Mouse (Mus musculus): ENCODE data around the gene Ikzf3. TPM values are rescaled to one million over a fixed set of nuclear protein-coding genes. Genes with fewer than 3 reads are reported as not detected.

Ikzf3 gene
- polyA plus RNA-seq, 1 experiment from 2014 or later, result 0.07 TPM

- no peaks in the 10 kb centered on the region for H3K36me3 ChIP-seq
- 13% methylated on average over 7 of the region's 7 CpGs for WGBS
- peaks cover 28% of the 10 kb centered on the region for H3K4me1 ChIP-seq (replicated peaks)
- H3K4me3 ChIP-seq, result no peak overlapping the region
- H3K27ac ChIP-seq, result no peak overlapping the region; the same call in 1 of the 2 replicates
- H3K27me3 ChIP-seq (ENCODE audit: insufficient read depth, poor library complexity, severe bottlenecking), result peaks cover 19% of the 10 kb centered on the region
- H3K9me3 ChIP-seq, result no peaks in the 10 kb centered on the region
- DNase-seq (ENCODE audit: low spot score), result peak; percentile 42
Observed at GRCm38 (mm10) chr11:98492959-98493358, 52.9 kb downstream of the Ikzf3 start.

- 84% methylated on average over 7 of the region's 7 CpGs for WGBS
- Histone ChIP-seq H3K4me3 (no peak overlapping the region), H3K27ac (no peak overlapping the region), H3K4me1 (replicated peaks) (peaks cover 19% of the 10 kb centered on the region), H3K27me3 (ENCODE audit: insufficient read depth, poor library complexity, severe bottlenecking) (peaks cover 19% of the 10 kb centered on the region), H3K36me3 (no peaks in the 10 kb centered on the region), H3K9me3 (no peaks in the 10 kb centered on the region)
- no peak for DNase-seq (ENCODE audit: low spot score)
Observed at GRCm38 (mm10) chr11:98491571-98491970, 54.3 kb downstream of the Ikzf3 start.

- Histone ChIP-seq H3K4me3 (no peak overlapping the region), H3K9me3 (no peaks in the 10 kb centered on the region), H3K4me1 (replicated peaks) (peaks cover 19% of the 10 kb centered on the region), H3K36me3 (no peaks in the 10 kb centered on the region), H3K27ac (no peak overlapping the region), H3K27me3 (ENCODE audit: insufficient read depth, poor library complexity, severe bottlenecking) (peaks cover 5% of the 10 kb centered on the region; the same call in 1 of the 2 replicates)
- DNase-seq (ENCODE audit: low spot score), result no peak
- 76% methylated on average over 20 of the region's 20 CpGs for WGBS
Observed at GRCm38 (mm10) chr11:98488540-98489234, 57.1 kb downstream of the Ikzf3 start.

- Histone ChIP-seq H3K27me3 (ENCODE audit: insufficient read depth, poor library complexity, severe bottlenecking) (peaks cover 5% of the 10 kb centered on the region; the same call in 1 of the 2 replicates), H3K36me3 (no peaks in the 10 kb centered on the region), H3K27ac (no peak overlapping the region), H3K4me1 (replicated peaks) (0 out of 2 replicates have a peak, but pooled peaks cover 8% of the 10 kb centered on the region), H3K4me3 (no peak overlapping the region), H3K9me3 (no peaks in the 10 kb centered on the region)
- 77% methylated on average over 5 of the region's 5 CpGs for WGBS
- no peak for DNase-seq (ENCODE audit: low spot score)
Observed at GRCm38 (mm10) chr11:98487526-98488040, 58.2 kb downstream of the Ikzf3 start.

GRCm38 (mm10) chr11:98485749-98486148, 60.1 kb downstream of the Ikzf3 start:
- Histone ChIP-seq H3K27me3 (ENCODE audit: insufficient read depth, poor library complexity, severe bottlenecking) (no peaks in the 10 kb centered on the region), H3K4me3 (no peak overlapping the region), H3K4me1 (replicated peaks) (0 out of 2 replicates have a peak, but pooled peaks cover 2% of the 10 kb centered on the region), H3K27ac (no peak overlapping the region), H3K36me3 (no peaks in the 10 kb centered on the region), H3K9me3 (no peaks in the 10 kb centered on the region)
- WGBS, result 88% methylated on average over 2 of the region's 2 CpGs
- DNase-seq (ENCODE audit: low spot score), result no peak

- Histone ChIP-seq H3K36me3 (no peaks in the 10 kb centered on the region), H3K27ac (no peak overlapping the region), H3K4me3 (no peak overlapping the region), H3K9me3 (no peaks in the 10 kb centered on the region), H3K27me3 (ENCODE audit: insufficient read depth, poor library complexity, severe bottlenecking) (no peaks in the 10 kb centered on the region), H3K4me1 (replicated peaks) (0 out of 2 replicates have a peak, but pooled peaks cover 2% of the 10 kb centered on the region)
- DNase-seq (ENCODE audit: low spot score), result no peak
- 84% methylated on average over 10 of the region's 10 CpGs for WGBS
Observed at GRCm38 (mm10) chr11:98482067-98482466, 63.8 kb downstream of the Ikzf3 start.

GRCm38 (mm10) chr11:98481231-98481630, 64.6 kb downstream of the Ikzf3 start:
- Histone ChIP-seq H3K27me3 (ENCODE audit: insufficient read depth, poor library complexity, severe bottlenecking) (no peaks in the 10 kb centered on the region), H3K9me3 (no peaks in the 10 kb centered on the region), H3K36me3 (no peaks in the 10 kb centered on the region), H3K4me1 (replicated peaks) (0 out of 2 replicates have a peak, but pooled peaks cover 2% of the 10 kb centered on the region), H3K27ac (no peak overlapping the region), H3K4me3 (no peak overlapping the region)
- DNase-seq (ENCODE audit: low spot score), result no peak
- 76% methylated on average over 6 of the region's 6 CpGs for WGBS

- no peaks in the 10 kb centered on the region for H3K9me3 ChIP-seq
- H3K4me1 ChIP-seq (replicated peaks), result 0 out of 2 replicates have a peak, but pooled peaks cover 2% of the 10 kb centered on the region
- DNase-seq (ENCODE audit: low spot score), result no peak
- no peak overlapping the region for H3K4me3 ChIP-seq
- no peak overlapping the region for H3K27ac ChIP-seq
- WGBS, result 87% methylated on average over 12 of the region's 12 CpGs
- no peaks in the 10 kb centered on the region for H3K36me3 ChIP-seq
- H3K27me3 ChIP-seq (ENCODE audit: insufficient read depth, poor library complexity, severe bottlenecking), result no peaks in the 10 kb centered on the region
Observed at GRCm38 (mm10) chr11:98479940-98480497, 65.8 kb downstream of the Ikzf3 start.

GRCm38 (mm10) chr11:98479026-98479939, 66.5 kb downstream of the Ikzf3 start:
- 81% methylated on average over 13 of the region's 13 CpGs for WGBS
- H3K27me3 ChIP-seq (ENCODE audit: insufficient read depth, poor library complexity, severe bottlenecking), result no peaks in the 10 kb centered on the region
- H3K36me3 ChIP-seq, result no peaks in the 10 kb centered on the region
- H3K4me3 ChIP-seq, result no peak overlapping the region
- H3K4me1 ChIP-seq (replicated peaks), result 0 out of 2 replicates have a peak, but pooled peaks cover 2% of the 10 kb centered on the region
- H3K9me3 ChIP-seq, result no peaks in the 10 kb centered on the region
- no peak for DNase-seq (ENCODE audit: low spot score)
- H3K27ac ChIP-seq, result no peak overlapping the region

- Histone ChIP-seq H3K4me1 (replicated peaks) (peaks cover 17% of the 10 kb centered on the region), H3K36me3 (no peaks in the 10 kb centered on the region), H3K9me3 (no peaks in the 10 kb centered on the region), H3K27ac (no peak overlapping the region), H3K4me3 (no peak overlapping the region), H3K27me3 (ENCODE audit: insufficient read depth, poor library complexity, severe bottlenecking) (0 out of 2 replicates have a peak, but pooled peaks cover 3% of the 10 kb centered on the region)
- DNase-seq (ENCODE audit: low spot score), result no peak
- WGBS, result 70% methylated on average over 14 of the region's 14 CpGs
Observed at GRCm38 (mm10) chr11:98477011-98477701, 68.7 kb downstream of the Ikzf3 start.

GRCm38 (mm10) chr11:98476434-98476807, 69.4 kb downstream of the Ikzf3 start:
- no peak for DNase-seq (ENCODE audit: low spot score)
- Histone ChIP-seq H3K27me3 (ENCODE audit: insufficient read depth, poor library complexity, severe bottlenecking) (0 out of 2 replicates have a peak, but pooled peaks cover 8% of the 10 kb centered on the region), H3K4me1 (replicated peaks) (peaks cover 20% of the 10 kb centered on the region), H3K36me3 (no peaks in the 10 kb centered on the region), H3K9me3 (no peaks in the 10 kb centered on the region), H3K27ac (no peak overlapping the region), H3K4me3 (no peak overlapping the region)
- 89% methylated on average over 4 of the region's 4 CpGs for WGBS

Measured in hindbrain, embryonic 10.5 days (tissue).